Mouse (Mus musculus) spleen, adult 12 weeks (tissue): Measurements from ENCODE around the gene Ankrd11.
A peak's percentile ranks its signal among the peaks of the same experiment; 100 is the strongest.

Experiments used
- DNase-seq: peaks from one replicate; pipeline ENCODE4 v3.0.0; 2022; ENCODE audit warnings: low spot score

Gene Ankrd11

DNA sequence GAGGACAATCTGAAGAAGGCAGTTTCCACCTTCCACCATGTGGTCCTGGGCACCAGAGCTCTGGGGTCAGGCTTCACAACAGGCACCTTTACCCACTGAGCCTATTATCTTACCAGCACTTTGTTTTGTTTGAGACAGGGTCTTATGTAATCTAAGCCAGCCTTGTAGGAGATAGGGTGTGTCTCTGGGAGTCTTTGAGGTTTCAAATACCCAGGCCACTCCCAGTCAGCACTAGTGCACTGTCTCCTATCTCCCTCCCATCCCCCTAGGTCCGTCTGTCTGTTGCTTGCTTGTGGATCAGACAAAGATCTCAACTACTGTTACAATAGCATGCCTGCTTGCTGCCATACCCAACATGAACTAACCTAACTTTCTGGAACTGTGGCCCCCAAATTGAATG lies 81.1 kb downstream of the Ankrd11 start:
- DNase-seq: no peak

DNA sequence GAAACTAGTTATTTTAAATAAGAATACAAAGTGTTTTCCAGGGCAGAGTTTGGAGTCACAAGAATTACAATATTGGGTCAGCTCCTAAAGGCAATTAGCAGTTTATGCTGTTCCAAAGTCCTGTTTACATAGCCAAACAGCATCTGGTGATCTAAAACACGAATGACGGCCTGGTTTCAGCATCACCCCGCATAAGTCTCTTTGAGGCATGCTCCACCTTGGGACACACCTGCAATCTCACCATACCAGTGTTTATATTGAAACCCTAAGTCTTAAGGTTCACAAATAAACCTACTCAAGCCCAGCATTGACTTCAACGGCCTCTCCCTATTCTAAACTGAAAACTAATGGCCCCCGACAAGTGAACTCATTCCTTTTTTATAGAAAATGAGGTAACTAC lies 81.8 kb downstream of the Ankrd11 start:
- DNase-seq: no peak

DNA sequence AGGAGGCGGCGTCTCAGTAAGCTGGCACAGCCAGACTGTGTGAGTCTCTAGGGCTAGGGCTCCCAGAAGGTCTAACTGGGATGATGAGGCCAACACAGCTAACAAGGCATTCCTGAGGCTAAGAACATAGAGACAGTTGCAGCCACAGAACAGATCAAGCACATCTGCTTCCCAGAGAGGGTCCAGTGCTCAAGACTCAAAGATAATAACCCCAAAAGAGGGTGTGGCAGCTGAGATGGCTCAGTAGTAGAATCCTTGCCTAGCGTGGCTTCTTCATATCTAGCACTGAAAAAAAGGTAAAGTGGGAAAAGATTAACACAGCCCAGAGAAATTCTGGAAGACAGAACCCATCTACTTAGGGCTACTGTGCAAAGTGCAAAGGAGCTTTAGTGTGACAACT lies 86.1 kb downstream of the Ankrd11 start:
- no peak for DNase-seq

GRCm38 (mm10) chr8:122955195-122955594 lies 86.9 kb downstream of the Ankrd11 start:
- no peak for DNase-seq

GRCm38 (mm10) chr8:122954090-122954799 lies 87.8 kb downstream of the Ankrd11 start:
- no peak for DNase-seq

GRCm38 (mm10) chr8:122953028-122953427 lies 89.0 kb downstream of the Ankrd11 start:
- no peak for DNase-seq

GRCm38 (mm10) chr8:122951456-122951855 lies 90.6 kb downstream of the Ankrd11 start:
- DNase-seq: no peak

DNA sequence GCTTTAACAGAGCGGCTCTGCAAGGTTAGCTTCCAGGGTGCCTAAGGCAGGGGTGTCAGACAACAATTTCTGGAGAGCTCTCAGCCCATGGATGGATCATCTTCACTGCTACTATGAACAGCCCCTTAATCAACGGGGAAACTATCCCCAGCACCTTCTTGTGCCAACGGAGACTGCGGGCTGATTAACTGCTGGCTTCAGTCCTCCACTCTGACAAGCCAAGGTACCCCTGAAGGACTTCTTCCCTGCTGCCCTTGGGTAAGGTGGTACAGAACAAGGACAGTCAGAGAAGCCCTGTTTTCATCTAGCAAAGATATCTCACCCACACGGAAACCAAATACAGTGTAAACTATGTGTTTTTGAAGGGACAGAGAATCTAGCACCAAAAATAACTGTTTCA lies 92.4 kb downstream of the Ankrd11 start:
- no peak for DNase-seq

- no peak for DNase-seq
Observed at GRCm38 (mm10) chr8:122945775-122946174, 96.3 kb downstream of the Ankrd11 start.

DNA sequence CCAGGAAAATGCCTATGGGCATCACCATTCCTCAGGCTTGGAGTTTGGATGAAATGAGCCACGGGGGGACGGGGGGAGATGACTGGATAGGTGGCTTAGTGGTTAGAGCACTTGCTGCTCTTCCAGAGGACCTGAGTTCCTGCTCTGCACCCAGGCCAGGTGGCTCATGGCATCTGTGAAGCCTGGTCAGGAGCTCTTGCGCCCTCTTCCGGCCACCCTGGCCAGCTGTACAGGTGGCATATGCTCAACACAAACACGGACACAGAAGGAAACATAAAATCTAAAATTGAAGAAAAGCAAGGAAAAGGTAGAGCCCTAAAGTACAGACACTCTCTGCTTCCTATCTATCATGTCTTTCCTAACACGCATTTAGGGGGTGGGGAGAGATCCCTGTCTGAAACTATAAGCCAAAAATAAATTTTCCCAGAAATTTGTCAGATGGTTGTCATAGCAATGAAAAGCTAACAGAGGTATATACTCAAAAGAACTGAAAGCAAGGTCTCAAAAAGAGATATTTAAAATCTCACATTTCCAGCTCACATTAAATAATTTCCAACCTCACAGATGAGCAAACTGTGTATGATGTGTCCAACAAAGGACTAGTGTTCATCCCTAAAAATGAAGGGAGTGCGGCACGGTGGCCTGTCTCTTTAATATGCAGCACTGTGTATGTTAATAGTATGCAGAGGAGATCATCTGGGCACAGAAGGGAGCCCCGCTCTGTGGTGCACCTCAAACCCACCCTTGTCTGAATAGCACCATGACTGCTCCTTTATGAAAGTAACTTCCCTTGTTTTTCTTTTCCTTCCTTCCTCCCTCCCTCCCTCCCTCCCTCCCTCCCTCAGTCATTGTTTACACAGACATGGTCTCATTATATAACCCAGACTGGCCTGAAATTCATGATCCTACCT lies 99.0 kb downstream of the Ankrd11 start:
- no peak for DNase-seq

GRCm38 (mm10) chr8:122938591-122938990 lies 103.5 kb downstream of the Ankrd11 start:
- DNase-seq: no peak

- no peak for DNase-seq
Observed at GRCm38 (mm10) chr8:122938170-122938569, 103.9 kb downstream of the Ankrd11 start.

- peak; percentile 24 for DNase-seq
Observed at GRCm38 (mm10) chr8:122937545-122938053, 104.5 kb downstream of the Ankrd11 start.

GRCm38 (mm10) chr8:122935912-122936311 lies 106.2 kb downstream of the Ankrd11 start:
- no peak for DNase-seq

GRCm38 (mm10) chr8:122935118-122935517 lies 107.0 kb downstream of the Ankrd11 start:
- no peak for DNase-seq

DNA sequence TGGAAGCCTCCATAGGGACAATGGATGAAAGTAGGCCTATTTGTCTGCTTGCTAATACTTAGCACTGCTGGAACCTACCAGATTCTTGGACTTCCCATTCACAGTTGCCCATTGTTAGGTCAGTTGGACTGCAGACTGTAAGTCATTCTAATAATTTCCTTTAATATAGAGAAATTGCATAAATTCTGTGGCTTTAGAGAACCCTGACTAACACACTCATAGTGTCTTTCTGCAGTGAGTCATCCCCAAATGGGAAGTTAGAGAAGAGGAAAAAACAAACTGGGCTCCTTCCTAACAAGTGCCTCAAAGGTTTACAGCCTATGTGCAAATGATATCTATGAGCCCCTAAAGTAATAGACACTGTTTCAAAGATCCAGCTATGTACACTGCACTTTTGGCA lies 108.1 kb downstream of the Ankrd11 start:
- no peak for DNase-seq

GRCm38 (mm10) chr8:122932561-122932959 lies 109.5 kb downstream of the Ankrd11 start:
- DNase-seq: no peak

DNA sequence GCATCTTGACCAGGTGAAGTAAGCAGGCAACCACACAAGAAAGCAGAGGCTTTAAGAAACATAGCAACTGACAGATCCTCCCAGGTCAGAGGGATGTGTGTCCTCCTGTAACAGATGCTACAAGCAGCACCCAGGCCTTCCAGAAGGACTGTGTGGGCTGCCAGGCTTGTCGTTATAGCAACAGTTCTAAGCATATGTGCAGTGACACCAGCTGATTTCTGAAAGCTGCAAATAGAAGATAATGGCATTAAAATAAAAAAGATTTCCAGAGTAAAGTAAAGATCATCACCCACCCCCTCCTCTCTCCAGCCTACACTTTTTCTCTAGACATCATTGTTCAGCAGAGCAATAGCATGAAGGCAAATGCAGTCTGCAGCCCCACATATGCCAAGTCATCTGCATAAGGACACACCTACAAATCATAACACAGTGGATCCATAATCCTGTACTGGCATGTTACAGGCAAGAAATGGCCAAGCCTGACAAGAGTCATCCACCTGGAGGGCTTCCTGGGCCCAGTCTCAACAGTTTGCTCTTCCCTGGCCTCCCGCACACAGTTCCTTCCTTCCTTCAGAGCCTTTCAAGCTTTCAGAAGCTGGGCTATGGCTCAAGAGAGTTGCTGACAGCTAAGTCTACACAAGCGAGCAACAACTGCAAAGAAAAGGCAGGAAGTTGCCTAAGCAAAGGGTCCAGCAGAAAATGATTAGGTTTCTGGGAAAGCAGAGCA lies 110.1 kb downstream of the Ankrd11 start:
- DNase-seq: no peak

GRCm38 (mm10) chr8:122928631-122929224 lies 113.3 kb downstream of the Ankrd11 start:
- no peak for DNase-seq

DNA sequence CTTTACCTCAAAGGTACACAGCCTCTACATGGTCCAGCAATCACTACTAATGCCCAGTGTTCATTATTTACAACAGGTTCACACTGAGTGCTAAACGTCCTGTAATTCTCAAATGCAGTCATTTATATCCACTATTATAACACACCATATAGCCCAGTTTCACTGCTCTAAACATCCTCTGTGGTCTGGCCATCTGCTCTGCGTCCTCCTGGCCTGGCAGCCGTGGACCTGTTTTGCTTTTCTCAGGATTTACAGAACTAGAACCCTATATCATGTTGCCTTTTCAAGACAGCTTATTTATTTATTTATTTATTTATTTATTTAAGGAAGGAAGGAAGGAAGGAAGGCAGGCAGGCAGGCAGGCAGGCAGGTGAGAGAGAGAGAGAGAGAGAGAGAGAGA lies 114.2 kb downstream of the Ankrd11 start:
- no peak for DNase-seq

- DNase-seq: no peak
Observed at GRCm38 (mm10) chr8:122926782-122927181, 115.3 kb downstream of the Ankrd11 start.
